Mouse (Mus musculus) myocyte (in vitro differentiated cells): Measurements from ENCODE around the gene Slc39a9.

Source experiments
- MAX ChIP-seq: IDR thresholded peaks from one replicate; pipeline ENCODE4 v1.6.1; 2011; ENCODE audit warnings: low read depth, mild to moderate bottlenecking, control low read depth
- MYOG ChIP-seq, 3 experiments: IDR thresholded peaks; one replicate each; pipeline ENCODE4 v1.6.1; 2011; ENCODE audit warnings: control low read depth in 2 of 3, low read depth in 2 of 3, mild to moderate bottlenecking in 2 of 3; ENCODE audit not compliant: insufficient read length in 2 of 3, control insufficient read depth in 1 of 3, insufficient read depth in 1 of 3
- POLR2A ChIP-seq: IDR thresholded peaks from one replicate; pipeline ENCODE4 v1.6.1; 2011; ENCODE audit warnings: low read depth, mild to moderate bottlenecking, control low read depth, moderate library complexity; ENCODE audit not compliant: insufficient read length
- POLR2AphosphoS2 ChIP-seq: IDR thresholded peaks from one replicate; pipeline ENCODE4 v1.6.1; 2011; ENCODE audit warnings: low read depth, control low read depth; ENCODE audit not compliant: insufficient read length
- TCF3 ChIP-seq: IDR thresholded peaks from one replicate; pipeline ENCODE4 v1.6.1; 2011; ENCODE audit warnings: low read depth, control low read depth; ENCODE audit not compliant: insufficient read length

- no peak for TF ChIP-seq MAX
- no peak for TF ChIP-seq POLR2A
- TF ChIP-seq POLR2AphosphoS2, result no peak
- no peak for TF ChIP-seq TCF3
- no peak for TF ChIP-seq MYOG (IDR thresholded peaks at IDR 0.05; ENCODE audit: control insufficient read depth in 1 of 3, insufficient read depth in 1 of 3, insufficient read length in 2 of 3, low read depth in 2 of 3)
These were observed 81.3 kb downstream of the Slc39a9 start for GRCm38 (mm10) chr12:80724853-80725559.
